27 mouse cellular contexts compared by ENCODE assay signal in the genomic region with DNA sequence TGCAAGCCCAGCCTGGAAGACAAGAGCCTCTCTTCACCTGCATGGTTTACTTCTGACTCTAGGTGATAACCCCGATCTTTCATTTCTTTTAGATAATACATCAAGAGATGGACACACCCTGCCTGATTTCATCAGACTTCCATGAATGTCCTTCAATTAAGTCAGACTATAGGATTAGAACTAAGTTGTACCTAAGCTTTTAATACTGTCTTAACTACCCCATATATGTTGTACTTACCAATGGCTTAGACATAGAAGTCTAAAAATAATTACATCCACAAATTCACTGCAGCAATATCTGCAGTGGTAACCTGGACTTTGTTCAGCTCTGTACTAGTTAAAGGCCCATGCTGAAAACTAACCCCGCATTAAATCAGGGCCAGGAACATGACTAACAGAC. TPM values are rescaled to one million over a fixed set of nuclear protein-coding genes. Genes with fewer than 3 reads are reported as not detected.
"Had no signal": no experiment of that assay in that cellular context is flagged by ENCODE, and none has a peak within 500 bp of the region (broad histone marks: within the 10 kb centered on the region; RNA-seq: fewer than 3 reads in every experiment).

No protein-coding gene starts in this region.

- H3K36me3 ChIP-seq: heart, embryonic 15.5 days had no signal

- H3K4me2 ChIP-seq: heart, embryonic 11.5 days; heart, embryonic 13.5 days; heart, embryonic 15.5 days; hindbrain, embryonic 13.5 days; hindbrain, embryonic 15.5 days; kidney, embryonic 15.5 days; limb, embryonic 13.5 days; limb, embryonic 15.5 days had no signal

- DNase-seq: gastrocnemius, adult 2 months; gastrocnemius, postnatal 10 days; gastrocnemius, postnatal 25 days; heart, adult 2 months; heart, postnatal 14 days; heart, postnatal 36 days; kidney, adult 11 months; kidney, adult 2 months; kidney, adult 9 months; kidney, postnatal 14 days; kidney, postnatal 36 days; layer of hippocampus, adult 9-11 months; layer of hippocampus, postnatal 36 days; left cerebral cortex, postnatal 4 days had no signal

- H3K4me1 ChIP-seq: hindbrain, embryonic 13.5 days; hindbrain, embryonic 15.5 days; limb, embryonic 15.5 days had no signal

- H3K4me3 ChIP-seq: gastrocnemius, adult 2 months; heart, adult 2 months; heart, embryonic 13.5 days; heart, embryonic 15.5 days; hindbrain, embryonic 13.5 days; hindbrain, embryonic 15.5 days; kidney, embryonic 15.5 days; limb, embryonic 13.5 days; limb, embryonic 15.5 days had no signal

- H3K9me3 ChIP-seq: heart, embryonic 13.5 days; heart, embryonic 15.5 days; hindbrain, embryonic 13.5 days; hindbrain, embryonic 15.5 days; kidney, embryonic 15.5 days; limb, embryonic 13.5 days; limb, embryonic 15.5 days had no signal

- H3K27ac ChIP-seq: gastrocnemius, adult 2 months; heart, adult 2 months; heart, embryonic 13.5 days; heart, embryonic 15.5 days; hindbrain, embryonic 13.5 days; hindbrain, embryonic 15.5 days; hindbrain, postnatal 0 days; kidney, embryonic 15.5 days; kidney, postnatal 0 days; limb, embryonic 13.5 days; limb, embryonic 15.5 days had no signal

- H3K9ac ChIP-seq: heart, embryonic 13.5 days; heart, embryonic 15.5 days; hindbrain, embryonic 13.5 days; hindbrain, embryonic 15.5 days; kidney, embryonic 15.5 days; limb, embryonic 13.5 days; limb, embryonic 15.5 days had no signal

- H3K27me3 ChIP-seq: heart, embryonic 13.5 days; heart, embryonic 15.5 days; hindbrain, embryonic 13.5 days; hindbrain, embryonic 15.5 days; kidney, embryonic 15.5 days; limb, embryonic 13.5 days; limb, embryonic 15.5 days had no signal

RNA-seq across cellular contexts. Expression of gene Wnt16, which starts 44.5 kb away (rescaled TPM):
- total RNA-seq: hematopoietic stem cell, adult 5-6 weeks; liver, adult 2 months had no signal
- polyA plus RNA-seq: large intestine, adult 2 months; liver, adult 2 months had no signal
